In the genomic region with DNA sequence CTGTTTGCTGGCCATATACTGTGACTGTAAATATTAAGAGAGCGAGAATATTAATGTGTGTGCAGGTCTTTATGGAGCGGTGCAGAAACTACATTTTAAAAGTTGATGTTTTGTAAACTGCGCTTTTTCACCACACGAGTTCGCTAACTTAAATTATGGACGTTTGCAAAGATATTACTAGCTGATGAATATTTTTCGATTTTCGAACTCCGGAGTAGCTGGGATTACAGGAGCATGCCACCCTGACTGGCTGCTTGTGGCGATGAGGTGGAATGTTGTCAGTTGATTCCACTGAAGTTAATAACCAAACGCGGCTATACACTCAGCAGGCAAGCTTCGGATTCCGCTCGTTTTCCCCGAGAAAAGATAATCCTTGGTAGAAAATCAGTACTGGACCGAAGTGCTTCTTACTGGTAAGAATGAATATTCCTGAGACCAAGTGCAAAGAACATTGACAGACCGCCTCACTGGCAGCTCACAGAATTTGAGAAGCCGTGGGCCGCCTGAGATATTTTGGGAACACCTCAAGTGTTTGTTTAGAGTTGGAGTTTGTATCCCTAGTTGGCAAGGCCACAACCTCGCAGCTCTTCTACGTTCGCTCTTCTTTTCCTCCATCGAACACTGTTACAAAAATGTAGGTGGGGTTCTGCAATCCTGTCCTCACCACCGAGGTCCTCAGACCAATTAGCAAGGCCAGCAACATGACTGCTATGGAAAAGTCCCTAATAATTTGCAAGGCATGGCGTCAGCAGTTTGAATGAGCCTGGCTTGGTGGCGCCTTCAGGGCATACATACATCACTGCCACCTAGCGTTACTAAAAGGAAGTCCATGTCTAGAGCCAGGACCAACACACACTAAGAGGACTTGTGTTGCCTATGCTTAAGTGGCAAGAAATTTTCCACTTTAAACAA, we compare ENCODE assay signal across 8 mouse cellular contexts. TPM values are rescaled to one million over a fixed set of nuclear protein-coding genes. Genes with fewer than 3 reads are reported as not detected.
DNase-seq lines count a peak whose midpoint lies in the region; ATAC-seq and TF ChIP-seq lines count a peak whose summit lies in the region.

No protein-coding gene starts in this region.

- H3K9ac ChIP-seq in embryonic facial prominence, embryonic 13.5 days = peak overlapping the region; percentile 92
- peak overlapping the region; percentile 90 for H3K9ac ChIP-seq in heart, adult 2 months (ENCODE audit: low read depth, low read length)
- peak overlapping the region; percentile 86; the same call in 1 of the 2 replicates for H3K9ac ChIP-seq in limb, embryonic 11.5 days (ENCODE audit: low read length)
- H3K9ac ChIP-seq in midbrain, embryonic 12.5 days (replicated peaks) = no peak overlapping the region

- peak; percentile 28; the same call in 1 of the 2 replicates for TF ChIP-seq POLR2A in heart, adult 2 months (IDR thresholded peaks at IDR 0.05; ENCODE audit: insufficient read depth, low read depth, low read length)
- no peak; the same call in 1 of the 2 replicates for TF ChIP-seq POLR2A in spleen, adult 2 months (IDR thresholded peaks at IDR 0.05; ENCODE audit: low read depth, low read length)

- H3K27ac ChIP-seq in embryonic facial prominence, embryonic 13.5 days = peak overlapping the region; percentile 76; the same call in 1 of the 2 replicates
- peak overlapping the region; percentile 88 for H3K27ac ChIP-seq in heart, adult 2 months
- H3K27ac ChIP-seq in limb, embryonic 11.5 days (replicated peaks; ENCODE audit: low read depth, low read length) = no peak overlapping the region
- H3K27ac ChIP-seq in midbrain, embryonic 12.5 days (replicated peaks) = no peak overlapping the region
- H3K27ac ChIP-seq in spleen, adult 2 months (ENCODE audit: insufficient read depth, low read length) = peak overlapping the region; percentile 87; the same call in 1 of the 2 replicates

- peak; percentile 89 for TF ChIP-seq EP300 in heart, adult 2 months (IDR thresholded peaks at IDR 0.05; ENCODE audit: insufficient read depth, low read depth, low read length)

- no peak; the same call in none of the 2 replicates for TF ChIP-seq CTCF in heart, adult 2 months (IDR thresholded peaks at IDR 0.05)
- TF ChIP-seq CTCF in spleen, adult 2 months (IDR thresholded peaks at IDR 0.05; ENCODE audit: extremely low read depth, insufficient read depth, insufficient read length, insufficient replicate concordance) = peak; percentile 70; the same call in 1 of the 2 replicates

- H3K79me2 ChIP-seq in heart, adult 2 months (replicated peaks; ENCODE audit: control insufficient read depth, insufficient read depth, low read length) = no peaks in the 10 kb centered on the region

- H3K9me3 ChIP-seq in embryonic facial prominence, embryonic 13.5 days = no peaks in the 10 kb centered on the region
- no peaks in the 10 kb centered on the region for H3K9me3 ChIP-seq in limb, embryonic 11.5 days (ENCODE audit: control insufficient read depth, low read length)
- no peaks in the 10 kb centered on the region for H3K9me3 ChIP-seq in midbrain, embryonic 12.5 days

- peak overlapping the region; percentile 70 for H3K4me3 ChIP-seq in embryonic facial prominence, embryonic 13.5 days
- H3K4me3 ChIP-seq in heart, adult 2 months = peak overlapping the region; percentile 76
- peak overlapping the region; percentile 64 for H3K4me3 ChIP-seq in limb, embryonic 11.5 days (ENCODE audit: low read depth, low read length)
- peak overlapping the region; percentile 63 for H3K4me3 ChIP-seq in midbrain, embryonic 12.5 days
- H3K4me3 ChIP-seq in spleen, adult 2 months (ENCODE audit: extremely low read depth, insufficient read depth, insufficient read length) = peak overlapping the region; percentile 90

- DNase-seq in A20 (ENCODE audit: low read depth, low spot score) = peak; percentile 93
- DNase-seq in adrenal gland, postnatal 36 days = peak; percentile 63 to 80
- peak; percentile 66 to 82 for DNase-seq in heart, adult 2 months
- DNase-seq in kidney, adult 18-20 months = peak; percentile 79
- DNase-seq in limb, embryonic 11.5 days (ENCODE audit: low spot score) = peak; percentile 76
- DNase-seq in spleen, adult 2 months (ENCODE audit: low read depth in 1 of 2, low spot score in 2 of 2) = peak; percentile 56 to 61

- H3K27me3 ChIP-seq in embryonic facial prominence, embryonic 13.5 days = no peaks in the 10 kb centered on the region
- H3K27me3 ChIP-seq in heart, adult 2 months (ENCODE audit: control insufficient read depth, insufficient read depth, low read length) = no peaks in the 10 kb centered on the region
- H3K27me3 ChIP-seq in limb, embryonic 11.5 days (ENCODE audit: control insufficient read depth, insufficient read depth, low read length) = no peaks in the 10 kb centered on the region
- H3K27me3 ChIP-seq in midbrain, embryonic 12.5 days = peaks cover 29% of the 10 kb centered on the region
- H3K27me3 ChIP-seq in spleen, adult 2 months (ENCODE audit: control insufficient read depth, insufficient read depth, low read length) = no peaks in the 10 kb centered on the region; the same call in 1 of the 2 replicates

- intact Hi-C loops in heart, adult 2 months (cut with DNase I) = loop anchor here (1.0 to 5.0 kb wide), 3 partner anchors 47 to 286 kb away; no protein-coding TSS in a partner anchor

- WGBS in embryonic facial prominence, embryonic 13.5 days = 8% methylated on average over 28 of the region's 28 CpGs
- WGBS in heart, adult 2 months = 8% methylated on average over 28 of the region's 28 CpGs
- 16% methylated on average over 28 of the region's 28 CpGs for WGBS in limb, embryonic 11.5 days
- WGBS in midbrain, embryonic 12.5 days = 11% methylated on average over 28 of the region's 28 CpGs
- WGBS in spleen, adult 2 months = 13% methylated on average over 28 of the region's 28 CpGs

- H3K4me2 ChIP-seq in embryonic facial prominence, embryonic 13.5 days = peak overlapping the region; percentile 93
- H3K4me2 ChIP-seq in limb, embryonic 11.5 days (ENCODE audit: low read depth, severe bottlenecking) = peak overlapping the region; percentile 67
- H3K4me2 ChIP-seq in midbrain, embryonic 12.5 days (replicated peaks) = peak overlapping the region; percentile 98

- peaks cover 31% of the 10 kb centered on the region for H3K4me1 ChIP-seq in embryonic facial prominence, embryonic 13.5 days
- H3K4me1 ChIP-seq in heart, adult 2 months (ENCODE audit: control insufficient read depth, insufficient read depth, low read length) = peaks cover 5% of the 10 kb centered on the region
- 0 out of 2 replicates have a peak, but pooled peaks cover 3% of the 10 kb centered on the region for H3K4me1 ChIP-seq in limb, embryonic 11.5 days (ENCODE audit: control insufficient read depth, insufficient read depth, low read length)
- peaks cover 10% of the 10 kb centered on the region; the same call in 1 of the 2 replicates for H3K4me1 ChIP-seq in midbrain, embryonic 12.5 days
- peaks cover 10% of the 10 kb centered on the region for H3K4me1 ChIP-seq in spleen, adult 2 months (ENCODE audit: control insufficient read depth, insufficient read depth, insufficient read length)

- H3K36me3 ChIP-seq in embryonic facial prominence, embryonic 13.5 days = no peaks in the 10 kb centered on the region
- peaks cover 4% of the 10 kb centered on the region; the same call in 1 of the 2 replicates for H3K36me3 ChIP-seq in heart, adult 2 months (ENCODE audit: control insufficient read depth, insufficient read depth, low read length)
- no peaks in the 10 kb centered on the region for H3K36me3 ChIP-seq in limb, embryonic 11.5 days (ENCODE audit: control insufficient read depth, insufficient read depth, low read length)
- no peaks in the 10 kb centered on the region for H3K36me3 ChIP-seq in midbrain, embryonic 12.5 days
- H3K36me3 ChIP-seq in spleen, adult 2 months (ENCODE audit: control insufficient read depth, insufficient read depth, low read length) = no peaks in the 10 kb centered on the region

- no peak for ATAC-seq in embryonic facial prominence, embryonic 13.5 days (ENCODE audit: insufficient number of reproducible peaks, insufficient read depth, low FRiP score, low TSS enrichment, low read depth)
- ATAC-seq in limb, embryonic 11.5 days (ENCODE audit: insufficient number of reproducible peaks, low FRiP score, low TSS enrichment, low read depth) = peak; percentile 61; the same call in 1 of the 2 replicates
- ATAC-seq in midbrain, embryonic 12.5 days (ENCODE audit: low FRiP score, low read depth) = peak; percentile 72

RNA-seq across cellular contexts. Expression of a gene that starts 0.7 kb away (rescaled TPM):
- 10 to 100 TPM; 15.3 to 15.5 TPM for total RNA-seq in adrenal gland, postnatal 36 days (2021)
- 14.3 and 15.8 TPM in 2 replicates for polyA plus RNA-seq in embryonic facial prominence, embryonic 13.5 days (2015; fragmentation: Nextera tagmentation; extraction: Ambion mirVana)
- 1 to 10 TPM; 7.8 to 9.6 TPM for total RNA-seq in heart, adult 2 months (2021)
- polyA plus RNA-seq in heart, adult 2 months (2012; rRNA removed) = 11.0 and 12.0 TPM in 2 replicates
- 5.8 and 7.8 TPM in 2 replicates for polyA plus RNA-seq in limb, embryonic 11.5 days (2014; fragmentation: Nextera tagmentation; extraction: Ambion mirVana)
- polyA plus RNA-seq in midbrain, embryonic 12.5 days (2016; fragmentation: Nextera tagmentation; extraction: Ambion mirVana) = 5.0 and 6.9 TPM in 2 replicates
- polyA plus RNA-seq in spleen, adult 2 months (2012; rRNA removed) = 45.8 and 50.2 TPM in 2 replicates

RNA-seq across cellular contexts. Expression of a gene that starts 23.2 kb away (rescaled TPM):
- not detected for total RNA-seq in adrenal gland, postnatal 36 days (2021)
- polyA plus RNA-seq in embryonic facial prominence, embryonic 13.5 days (2015; fragmentation: Nextera tagmentation; extraction: Ambion mirVana) = not detected in 2 replicates
- total RNA-seq in heart, adult 2 months (2021) = not detected
- polyA plus RNA-seq in heart, adult 2 months (2012; rRNA removed) = not detected in 2 replicates
- not detected in 2 replicates for polyA plus RNA-seq in limb, embryonic 11.5 days (2014; fragmentation: Nextera tagmentation; extraction: Ambion mirVana)
- polyA plus RNA-seq in midbrain, embryonic 12.5 days (2016; fragmentation: Nextera tagmentation; extraction: Ambion mirVana) = not detected in 2 replicates
- polyA plus RNA-seq in spleen, adult 2 months (2012; rRNA removed) = not detected in 2 replicates

RNA-seq across cellular contexts. Expression of a gene that starts 38.4 kb away (rescaled TPM):
- total RNA-seq in adrenal gland, postnatal 36 days (2021) = 10 to 100 TPM in 1 of 2 experiments, 1 to 10 TPM in 1; 9.2 to 10.4 TPM
- polyA plus RNA-seq in embryonic facial prominence, embryonic 13.5 days (2015; fragmentation: Nextera tagmentation; extraction: Ambion mirVana) = 17.3 and 18.8 TPM in 2 replicates
- total RNA-seq in heart, adult 2 months (2021) = 1 to 10 TPM in 1 of 2 experiments, under 1 TPM in 1; 0.75 to 1.0 TPM
- polyA plus RNA-seq in heart, adult 2 months (2012; rRNA removed) = 0.85 and 0.86 TPM in 2 replicates
- polyA plus RNA-seq in limb, embryonic 11.5 days (2014; fragmentation: Nextera tagmentation; extraction: Ambion mirVana) = 1.1 and 1.5 TPM in 2 replicates
- 0.60 and 1.4 TPM in 2 replicates for polyA plus RNA-seq in midbrain, embryonic 12.5 days (2016; fragmentation: Nextera tagmentation; extraction: Ambion mirVana)
- 0.53 and 0.85 TPM in 2 replicates for polyA plus RNA-seq in spleen, adult 2 months (2012; rRNA removed)

Comparison
In these comparisons a context has a peak if more than half of its experiments do, and no peak if none do; other contexts are left out.
1. H3K27ac ChIP-seq: peak in embryonic facial prominence, embryonic 13.5 days (single experiment), heart, adult 2 months (single experiment) and spleen, adult 2 months (single experiment); none in limb, embryonic 11.5 days (single experiment) and midbrain, embryonic 12.5 days (single experiment).
2. Peak in every context shown above with its lines, with median percentiles within 50 percentile points of each other: DNase-seq, H3K4me2 ChIP-seq and H3K4me3 ChIP-seq.